Mouse (Mus musculus) bone marrow, adult 2 months (tissue): Measurements from ENCODE around the gene Mras. TPM values are rescaled to one million over a fixed set of nuclear protein-coding genes. Genes with fewer than 3 reads are reported as not detected.

ENCODE experiments used
- H3K27ac ChIP-seq: fragments of 200-500 bp; 2 replicates; pipeline ENCODE4 v1.5.1; 2012; ENCODE audit warnings: low read depth, mild to moderate bottlenecking, control low read depth, inconsistent platforms, low read length; ENCODE audit not compliant: control insufficient read depth, poor library complexity, insufficient read depth
- H3K4me1 ChIP-seq: fragments of 200-500 bp; 2 replicates; pipeline ENCODE4 v1.6.1; 2011; ENCODE audit warnings: low read length; ENCODE audit not compliant: control insufficient read depth, insufficient read depth
- H3K4me3 ChIP-seq: fragments of 200-500 bp; replicated peaks from 2 replicates; pipeline ENCODE3; 2011; ENCODE audit warnings: mild to moderate bottlenecking, low read depth, low read length, control low read depth; ENCODE audit not compliant: control insufficient read depth
- CTCF ChIP-seq: fragments of 200-500 bp; IDR thresholded peaks from 2 replicates; pipeline ENCODE4 v1.5.1; 2011; ENCODE audit warnings: low read length, control low read depth; ENCODE audit not compliant: control insufficient read depth, insufficient read depth
- POLR2A ChIP-seq: fragments of 200-500 bp; IDR thresholded peaks from 2 replicates; pipeline ENCODE4 v1.6.1; 2011; ENCODE audit warnings: low read depth, mild to moderate bottlenecking, control low read depth, low read length, borderline replicate concordance; ENCODE audit not compliant: control insufficient read depth
- WGBS: fragments of 180-500 bp; shearing (Covaris S2); methylation state at CpG from one replicate; pipeline ENCODE4 v1.1.7; 2018; 5-methylcytosine and 5-hydroxymethylcytosine counted together
- polyA plus RNA-seq: library from polyadenylated mRNA; stranded (reverse); fragments of >200 nt; gene quantifications from 2 replicates; pipeline ENCODE4 v1.2.4, GENCODE M21; 2011; ENCODE audit warnings: low replicate concordance; ENCODE audit not compliant: missing spikeins, insufficient read depth, insufficient read length

Gene Mras
- polyA plus RNA-seq, 1 experiment: 6.6 TPM

DNA sequence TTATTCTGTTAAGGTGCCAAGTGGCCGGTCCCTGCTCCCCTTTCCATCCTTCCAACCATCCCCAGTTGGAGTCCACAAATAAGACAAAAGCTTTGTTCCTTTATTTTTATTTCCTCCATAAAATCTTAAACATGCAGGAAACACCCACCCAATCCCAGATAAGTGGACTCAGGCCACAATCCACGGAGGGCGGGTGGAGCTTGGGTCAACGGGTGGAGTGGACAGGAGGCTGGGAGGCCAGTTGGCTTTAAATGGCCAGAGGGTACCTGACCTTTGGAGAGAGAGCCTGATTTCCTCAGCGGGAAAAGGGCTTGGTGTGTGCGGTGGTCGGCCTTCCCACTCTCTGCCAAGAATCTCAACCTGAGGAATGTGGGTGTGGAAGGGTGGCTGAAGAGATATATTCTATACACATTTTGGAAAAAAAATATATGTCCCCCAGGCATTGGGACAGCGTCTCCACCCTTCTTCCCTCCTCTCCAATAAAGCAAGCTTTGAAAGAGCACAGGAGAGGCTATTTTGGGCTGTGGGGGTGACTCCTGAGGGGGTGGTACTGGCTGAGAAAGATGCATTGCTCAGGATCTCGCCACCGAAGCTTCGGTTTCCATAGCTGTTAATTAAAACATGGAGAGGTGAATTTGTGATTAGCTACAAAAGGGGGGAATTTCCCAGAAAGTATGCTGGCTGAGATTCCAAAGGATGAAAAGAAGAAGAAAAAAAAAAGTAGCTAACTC is 8.4 kb downstream of the Mras start:
- no peak for TF ChIP-seq CTCF
- no peak for TF ChIP-seq POLR2A
- Histone ChIP-seq H3K4me1 (no peaks in the 10 kb centered on the region; the same call in 1 of the 2 replicates), H3K4me3 (no peak overlapping the region), H3K27ac (no peak overlapping the region)
- 86% methylated on average over 11 of the region's 11 CpGs for WGBS

DNA sequence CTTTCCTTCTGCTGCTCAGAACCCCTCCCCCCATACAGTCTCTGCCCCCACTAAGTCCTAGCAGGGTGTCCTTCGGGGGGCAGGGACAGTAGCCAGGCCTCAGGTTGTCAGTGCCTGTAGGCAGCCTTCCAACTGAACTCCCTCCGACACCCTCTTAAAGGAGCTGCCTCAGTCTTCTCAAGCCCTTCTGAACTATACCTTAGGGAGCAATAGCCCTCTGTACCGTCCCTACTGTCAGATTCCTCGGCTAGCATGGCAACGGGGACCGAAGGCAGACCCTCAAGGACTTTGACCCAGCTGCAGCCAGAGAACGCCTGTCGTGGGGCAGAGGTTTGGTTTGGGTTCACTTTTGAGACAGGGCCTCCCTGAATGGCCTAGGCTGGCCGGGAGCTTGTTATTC is 11.9 kb downstream of the Mras start:
- WGBS: 86% methylated on average over 9 of the region's 9 CpGs
- no peak overlapping the region for H3K4me3 ChIP-seq
- H3K4me1 ChIP-seq: no peaks in the 10 kb centered on the region; the same call in 1 of the 2 replicates
- TF ChIP-seq CTCF: no peak
- no peak for TF ChIP-seq POLR2A
- H3K27ac ChIP-seq: no peak overlapping the region

- Histone ChIP-seq H3K27ac (no peak overlapping the region), H3K4me1 (no peaks in the 10 kb centered on the region; the same call in 1 of the 2 replicates), H3K4me3 (no peak overlapping the region)
- TF ChIP-seq POLR2A: no peak
- no peak for TF ChIP-seq CTCF
- WGBS: 67% methylated on average over 4 of the region's 4 CpGs
These were observed 12.7 kb downstream of the Mras start for GRCm38 (mm10) chr9:99424574-99424863.

DNA sequence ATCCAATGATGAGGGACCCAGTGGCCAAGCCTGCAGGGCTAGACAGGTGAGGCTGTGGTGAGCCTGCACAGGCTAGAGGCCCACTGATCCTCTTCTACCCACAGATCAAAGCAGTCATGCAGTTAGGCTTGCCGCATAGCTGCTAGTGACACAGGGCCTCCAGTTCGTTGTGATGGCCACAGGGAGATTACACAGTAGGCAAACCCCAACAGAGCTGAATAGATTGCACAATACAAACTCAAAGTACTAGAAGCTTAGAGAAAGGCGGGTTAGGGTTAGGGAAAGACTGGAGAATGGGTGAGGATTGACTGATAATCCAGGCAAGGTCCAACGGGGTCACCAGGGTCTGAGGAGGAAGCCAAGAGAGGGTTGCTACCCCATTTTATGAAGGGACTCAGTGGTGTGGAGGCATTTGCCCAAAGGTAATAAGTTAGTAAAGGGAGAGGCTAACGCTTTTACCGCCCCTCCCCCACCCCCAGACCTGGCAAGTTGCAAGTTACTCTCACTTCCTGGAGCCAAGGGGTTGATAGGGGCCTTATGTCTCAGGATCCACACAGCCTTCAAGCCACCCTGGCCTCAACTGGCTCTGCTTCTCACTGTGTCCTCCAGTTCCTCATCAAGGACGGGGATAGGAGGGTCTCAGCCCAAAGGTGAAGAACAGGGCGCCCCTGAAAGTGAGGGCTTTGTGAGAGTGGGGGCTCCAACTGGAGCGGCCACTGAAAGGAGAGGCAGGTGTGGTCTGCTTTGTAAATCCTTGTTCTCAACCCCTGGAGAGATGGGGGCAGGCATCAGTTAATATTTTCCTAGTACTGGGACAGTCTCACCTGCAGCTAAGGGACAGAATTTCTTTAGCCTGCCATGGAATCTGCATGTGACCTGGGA is 13.2 kb downstream of the Mras start:
- TF ChIP-seq POLR2A: no peak
- TF ChIP-seq CTCF: no peak
- Histone ChIP-seq H3K4me3 (no peak overlapping the region), H3K4me1 (no peaks in the 10 kb centered on the region; the same call in 1 of the 2 replicates), H3K27ac (no peak overlapping the region; the same call in 1 of the 2 replicates)
- 44% methylated on average over 9 of the region's 9 CpGs for WGBS

DNA sequence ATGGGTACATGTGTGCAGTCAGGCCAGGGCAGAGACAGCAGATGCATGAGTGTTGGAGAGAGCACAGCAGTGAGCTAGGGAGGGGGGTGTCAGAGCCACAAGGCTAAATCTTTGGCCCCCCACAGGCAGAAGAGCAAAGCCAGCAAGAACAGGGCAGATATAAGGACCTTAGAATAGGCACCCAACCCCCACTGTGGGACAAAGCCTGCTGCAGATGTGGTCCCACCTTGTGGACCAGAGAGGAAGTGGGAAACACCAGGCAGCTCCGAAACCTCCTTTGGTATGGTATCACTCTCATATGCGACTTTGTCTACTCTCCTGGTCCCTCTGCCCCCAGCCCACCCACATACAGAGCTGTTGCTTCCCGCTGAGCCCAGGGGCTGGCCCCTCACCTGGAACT is 15.3 kb downstream of the Mras start:
- H3K4me3 ChIP-seq: no peak overlapping the region
- TF ChIP-seq CTCF (no peak), POLR2A (no peak)
- no peak overlapping the region for H3K27ac ChIP-seq
- WGBS: 45% methylated on average over 3 of the region's 3 CpGs
- no peaks in the 10 kb centered on the region; the same call in 1 of the 2 replicates for H3K4me1 ChIP-seq

GRCm38 (mm10) chr9:99419951-99420701 is 17.1 kb downstream of the Mras start:
- H3K4me1 ChIP-seq: peaks cover 1% of the 10 kb centered on the region
- WGBS: 82% methylated on average over 8 of the region's 8 CpGs
- H3K27ac ChIP-seq: no peak overlapping the region
- TF ChIP-seq POLR2A (no peak), CTCF (no peak)
- no peak overlapping the region for H3K4me3 ChIP-seq

DNA sequence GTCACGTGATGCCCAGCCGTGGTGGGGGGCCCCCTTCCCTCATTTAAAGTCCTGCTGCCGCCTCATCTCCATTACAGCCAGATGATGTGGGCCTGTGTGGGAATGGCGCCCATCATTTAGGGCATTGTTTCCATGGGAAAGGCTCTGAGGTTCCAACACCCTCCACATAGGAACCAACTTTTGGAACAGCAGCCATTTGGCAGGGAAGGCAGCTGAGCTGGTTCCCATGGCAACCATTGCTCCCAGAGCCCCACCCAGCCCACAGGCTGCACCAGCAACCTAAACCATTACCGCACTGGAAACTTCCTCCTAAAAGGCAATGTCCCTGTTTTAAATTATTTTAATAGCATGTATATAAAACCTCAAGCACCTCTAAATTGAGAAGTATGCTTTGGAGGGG is 18.8 kb downstream of the Mras start:
- Histone ChIP-seq H3K4me3 (no peak overlapping the region), H3K27ac (no peak overlapping the region), H3K4me1 (peaks cover 3% of the 10 kb centered on the region)
- TF ChIP-seq CTCF (no peak), POLR2A (no peak)
- 58% methylated on average over 5 of the region's 5 CpGs for WGBS
